8 mouse cellular contexts compared by ENCODE assay signal in the genomic region with DNA sequence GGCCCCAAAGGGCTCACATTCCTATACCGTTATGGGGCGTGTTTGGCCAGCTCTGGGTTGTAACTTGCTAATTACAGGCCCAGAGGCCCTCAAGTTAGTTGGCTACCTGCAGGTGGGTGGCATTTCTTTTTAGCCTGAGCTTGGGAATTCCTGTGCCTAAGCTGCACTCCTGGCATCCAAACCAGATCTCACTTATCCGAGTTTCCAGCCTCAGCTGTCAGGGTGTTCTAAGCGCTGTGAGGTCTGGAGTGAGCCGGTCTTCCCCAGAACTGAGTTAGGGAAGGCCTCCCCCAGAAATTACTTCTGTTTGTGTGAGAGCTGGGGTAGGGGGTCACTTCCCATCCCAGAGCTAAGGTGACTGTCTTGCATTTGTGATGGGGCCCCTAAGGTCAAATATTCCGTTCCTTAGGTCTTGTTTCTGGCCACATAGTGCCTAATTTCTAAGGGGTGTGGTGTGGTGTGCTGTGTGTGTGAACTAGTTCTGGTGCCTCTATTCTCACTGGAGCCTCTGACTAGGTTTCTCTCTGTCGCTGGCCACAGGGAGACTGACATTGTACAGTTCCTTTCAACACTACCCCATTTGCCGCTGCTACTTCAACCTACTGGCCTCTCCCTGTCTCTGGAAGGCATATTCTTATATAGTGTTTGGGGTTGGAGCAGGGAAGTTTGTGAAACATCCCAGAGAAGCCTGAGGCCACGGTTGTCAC. TPM values are rescaled to one million over a fixed set of nuclear protein-coding genes. Genes with fewer than 3 reads are reported as not detected.
A peak's percentile ranks its signal among the peaks of the same experiment; 100 is the strongest.
DNase-seq lines count a peak whose midpoint lies in the region; ATAC-seq lines count a peak whose summit lies in the region.

No protein-coding gene starts in this region.

- peak overlapping the region; percentile 91 for H3K4me3 ChIP-seq in heart, embryonic 11.5 days (ENCODE audit: low read depth, low read length)
- peak overlapping the region; percentile 78 for H3K4me3 ChIP-seq in midbrain, embryonic 10.5 days

- H3K4me2 ChIP-seq in heart, embryonic 11.5 days, result peak overlapping the region; percentile 94

- H3K9ac ChIP-seq in heart, embryonic 11.5 days (ENCODE audit: low read depth, low read length), result peak overlapping the region; percentile 99

- intact Hi-C loops in left cerebral cortex, postnatal 25 days (cut with DNase I), result loop anchor here (2.0 kb wide), 1 partner anchor 33 kb away; the partner anchor contains the start of gene Prune1

- H3K27ac ChIP-seq in heart, embryonic 11.5 days (ENCODE audit: low read depth, low read length), result peak overlapping the region; percentile 96
- peak overlapping the region; percentile 100 for H3K27ac ChIP-seq in midbrain, embryonic 10.5 days (replicated peaks)

- no peak; the same call in 1 of the 2 replicates for ATAC-seq in heart, embryonic 11.5 days (replicated peaks; ENCODE audit: insufficient number of reproducible peaks, low FRiP score, low TSS enrichment)

- peaks cover 7% of the 10 kb centered on the region for H3K36me3 ChIP-seq in heart, embryonic 11.5 days (ENCODE audit: control insufficient read depth, insufficient read depth, low read length)
- peaks cover 17% of the 10 kb centered on the region for H3K36me3 ChIP-seq in midbrain, embryonic 10.5 days

- WGBS in heart, embryonic 11.5 days (ENCODE audit: insufficient replicate concordance), result 6% methylated on average over 9 of the region's 9 CpGs
- 18% methylated on average over 9 of the region's 9 CpGs for WGBS in midbrain, embryonic 10.5 days

- H3K9me3 ChIP-seq in heart, embryonic 11.5 days (replicated peaks; ENCODE audit: control insufficient read depth, low read length), result no peaks in the 10 kb centered on the region
- H3K9me3 ChIP-seq in midbrain, embryonic 10.5 days (replicated peaks), result no peaks in the 10 kb centered on the region

- DNase-seq in heart, adult 11 months, result no peak
- DNase-seq in MN1 (ENCODE audit: low spot score), result peak; percentile 23
- DNase-seq in heart, postnatal 4 days, result peak; percentile 6
- DNase-seq in midbrain, embryonic 10.5 days (ENCODE audit: low spot score), result no peak
- DNase-seq in retina, postnatal 1 day, result no peak
- DNase-seq in cerebellum, adult 18-20 months, result no peak
- DNase-seq in left cerebral cortex, postnatal 25 days (ENCODE audit: low spot score in 2 of 2), result no peak

- no peaks in the 10 kb centered on the region for H3K27me3 ChIP-seq in heart, embryonic 11.5 days (ENCODE audit: control insufficient read depth, insufficient read depth, low read length)
- H3K27me3 ChIP-seq in midbrain, embryonic 10.5 days (ENCODE audit: low read depth, poor library complexity, severe bottlenecking), result no peaks in the 10 kb centered on the region

- H3K4me1 ChIP-seq in heart, embryonic 11.5 days (ENCODE audit: control insufficient read depth, insufficient read depth, low read length), result peaks cover 45% of the 10 kb centered on the region
- H3K4me1 ChIP-seq in midbrain, embryonic 10.5 days, result peaks cover 59% of the 10 kb centered on the region

RNA-seq across cellular contexts. Expression of gene Cers2, which starts 1.4 kb away (rescaled TPM):
- 117 and 125 TPM in 2 replicates for polyA plus RNA-seq in heart, embryonic 11.5 days (2014; fragmentation: Nextera tagmentation; extraction: Ambion mirVana)
- total RNA-seq in heart, postnatal 4 days (2021), result 10 to 100 TPM; 67.2 to 69.6 TPM
- 116 and 120 TPM in 2 replicates for polyA plus RNA-seq in midbrain, embryonic 10.5 days (2016; fragmentation: Nextera tagmentation; extraction: Ambion mirVana)
- total RNA-seq in left cerebral cortex, postnatal 25 days (2021), result 10 to 100 TPM; 44.5 to 48.9 TPM

RNA-seq across cellular contexts. Expression of gene Anxa9, which starts 9.0 kb away (rescaled TPM):
- polyA plus RNA-seq in heart, embryonic 11.5 days (2014; fragmentation: Nextera tagmentation; extraction: Ambion mirVana), result 0.84 and 1.5 TPM in 2 replicates
- under 1 TPM; 0.14 to 0.24 TPM for total RNA-seq in heart, postnatal 4 days (2021)
- polyA plus RNA-seq in midbrain, embryonic 10.5 days (2016; fragmentation: Nextera tagmentation; extraction: Ambion mirVana), result 1.5 and 1.9 TPM in 2 replicates
- under 1 TPM; 0.57 to 0.78 TPM for total RNA-seq in left cerebral cortex, postnatal 25 days (2021)

RNA-seq across cellular contexts. Expression of gene Prune1, which starts 34.1 kb away (rescaled TPM):
- 24.7 and 32.2 TPM in 2 replicates for polyA plus RNA-seq in heart, embryonic 11.5 days (2014; fragmentation: Nextera tagmentation; extraction: Ambion mirVana)
- total RNA-seq in heart, postnatal 4 days (2021), result 10 to 100 TPM; 33.2 to 36.3 TPM
- 25.2 and 27.9 TPM in 2 replicates for polyA plus RNA-seq in midbrain, embryonic 10.5 days (2016; fragmentation: Nextera tagmentation; extraction: Ambion mirVana)
- total RNA-seq in left cerebral cortex, postnatal 25 days (2021), result 10 to 100 TPM; 22.6 to 24.8 TPM

RNA-seq across cellular contexts. Expression of gene Mindy1, which starts 34.9 kb away (rescaled TPM):
- 24.3 and 25.1 TPM in 2 replicates for polyA plus RNA-seq in heart, embryonic 11.5 days (2014; fragmentation: Nextera tagmentation; extraction: Ambion mirVana)
- total RNA-seq in heart, postnatal 4 days (2021), result 10 to 100 TPM; 23.1 to 28.0 TPM
- 29.2 and 37.6 TPM in 2 replicates for polyA plus RNA-seq in midbrain, embryonic 10.5 days (2016; fragmentation: Nextera tagmentation; extraction: Ambion mirVana)
- total RNA-seq in left cerebral cortex, postnatal 25 days (2021), result 10 to 100 TPM; 18.7 to 20.5 TPM

RNA-seq across cellular contexts. Expression of gene Setdb1, which starts 41.0 kb away (rescaled TPM):
- 31.6 and 37.6 TPM in 2 replicates for polyA plus RNA-seq in heart, embryonic 11.5 days (2014; fragmentation: Nextera tagmentation; extraction: Ambion mirVana)
- total RNA-seq in heart, postnatal 4 days (2021), result 10 to 100 TPM; 18.3 to 19.2 TPM
- polyA plus RNA-seq in midbrain, embryonic 10.5 days (2016; fragmentation: Nextera tagmentation; extraction: Ambion mirVana), result 52.3 and 61.9 TPM in 2 replicates
- 10 to 100 TPM; 34.7 to 37.4 TPM for total RNA-seq in left cerebral cortex, postnatal 25 days (2021)

Comparison
In these comparisons a context has a peak if more than half of its experiments do, and no peak if none do; other contexts are left out.
1. DNase-seq: peak in MN1 (single experiment) and heart, postnatal 4 days (single experiment); none in heart, adult 11 months (single experiment), midbrain, embryonic 10.5 days (single experiment), retina, postnatal 1 day (single experiment), cerebellum, adult 18-20 months (0 of 2) and left cerebral cortex, postnatal 25 days (0 of 2).